Mouse (Mus musculus) limb, embryonic 14.5 days (tissue): Measurements from ENCODE around the gene Ptpdc1. TPM values are rescaled to one million over a fixed set of nuclear protein-coding genes. Genes with fewer than 3 reads are reported as not detected.
A peak's percentile ranks its signal among the peaks of the same experiment; 100 is the strongest.

Experiments
- ATAC-seq: fragments of 200-750 bp; cut with Nextera tagmentation; 2 replicates; pipeline ENCODE4 v1.8.0; 2017; ENCODE audit warnings: low read depth, moderate number of reproducible peaks, moderate TSS enrichment; ENCODE audit not compliant: low FRiP score
- DNase-seq: peaks from one replicate; pipeline ENCODE4 v3.0.0-alpha.2; 2015; ENCODE audit warnings: low spot score
- H3K27ac ChIP-seq: fragments of 300-500 bp; sonication (generic); replicated peaks from 2 replicates; pipeline ENCODE4 v1.5.1; 2014; ENCODE audit warnings: low read depth, mild to moderate bottlenecking, low read length, moderate library complexity, mixed read lengths
- H3K27me3 ChIP-seq: fragments of 300-500 bp; sonication (generic); 2 replicates; pipeline ENCODE4 v1.6.1; 2014; ENCODE audit warnings: low read length, mixed read lengths; ENCODE audit not compliant: control insufficient read depth, insufficient read depth
- H3K36me3 ChIP-seq: fragments of 300-500 bp; sonication (generic); 2 replicates; pipeline ENCODE4 v1.6.1; 2014; ENCODE audit warnings: mild to moderate bottlenecking, low read length, moderate library complexity, mixed read lengths; ENCODE audit not compliant: control insufficient read depth, insufficient read depth
- H3K4me1 ChIP-seq: fragments of 300-500 bp; sonication (generic); 2 replicates; pipeline ENCODE4 v1.6.1; 2014; ENCODE audit warnings: antibody characterized with exemption, low read length, mixed read lengths; ENCODE audit not compliant: control insufficient read depth, insufficient read depth
- H3K4me2 ChIP-seq: fragments of 300-500 bp; sonication (generic); replicated peaks from 2 replicates; pipeline ENCODE4 v1.6.1; 2014; ENCODE audit warnings: low read depth, mild to moderate bottlenecking, low read length, moderate library complexity; ENCODE audit not compliant: severe bottlenecking
- H3K4me3 ChIP-seq: fragments of 300-500 bp; sonication (generic); replicated peaks from 2 replicates; pipeline ENCODE4 v1.5.1; 2014; ENCODE audit warnings: low read length
- H3K9ac ChIP-seq: fragments of 300-500 bp; sonication (generic); 2 replicates; pipeline ENCODE4 v1.6.1; 2014; ENCODE audit warnings: mild to moderate bottlenecking, low read depth, low read length, moderate library complexity; ENCODE audit not compliant: severe bottlenecking
- H3K9me3 ChIP-seq: fragments of 300-500 bp; sonication (generic); 2 replicates; pipeline ENCODE4 v1.6.1; 2016; ENCODE audit warnings: low read length; ENCODE audit not compliant: control insufficient read depth
- POLR2A ChIP-seq: fragments of 200-500 bp; IDR thresholded peaks from 2 replicates; pipeline ENCODE4 v1.8.0; 2012; ENCODE audit warnings: inconsistent platforms, mild to moderate bottlenecking, moderate library complexity, borderline replicate concordance; ENCODE audit not compliant: insufficient read depth, insufficient read length; ENCODE audit errors: extremely low read depth
- WGBS: fragments of 180-500 bp; shearing (Covaris S2); extraction: QIAGEN DNeasy Blood & Tissue Kit; methylation state at CpG from one replicate; pipeline ENCODE4 v1.1.7; 2014; 5-methylcytosine and 5-hydroxymethylcytosine counted together
- polyA plus RNA-seq, 2 experiments: library from polyadenylated mRNA; depleted of rRNA in 1 of 2; stranded (reverse) in 1 of 2; unstranded in 1 of 2; fragments of >200 nt; fragmentation: Nextera tagmentation in 1 of 2; extraction: Ambion mirVana in 1 of 2; gene quantifications; 2 replicates each; pipeline versions ENCODE4 v1.2.1 to v1.2.3; 2012 to 2014

The Ptpdc1 gene
- 16.3 and 16.7 TPM in 2 replicates for polyA plus RNA-seq (2012; rRNA removed)
- 20.2 and 21.3 TPM in 2 replicates for polyA plus RNA-seq (2014; fragmentation: Nextera tagmentation; extraction: Ambion mirVana)

DNA sequence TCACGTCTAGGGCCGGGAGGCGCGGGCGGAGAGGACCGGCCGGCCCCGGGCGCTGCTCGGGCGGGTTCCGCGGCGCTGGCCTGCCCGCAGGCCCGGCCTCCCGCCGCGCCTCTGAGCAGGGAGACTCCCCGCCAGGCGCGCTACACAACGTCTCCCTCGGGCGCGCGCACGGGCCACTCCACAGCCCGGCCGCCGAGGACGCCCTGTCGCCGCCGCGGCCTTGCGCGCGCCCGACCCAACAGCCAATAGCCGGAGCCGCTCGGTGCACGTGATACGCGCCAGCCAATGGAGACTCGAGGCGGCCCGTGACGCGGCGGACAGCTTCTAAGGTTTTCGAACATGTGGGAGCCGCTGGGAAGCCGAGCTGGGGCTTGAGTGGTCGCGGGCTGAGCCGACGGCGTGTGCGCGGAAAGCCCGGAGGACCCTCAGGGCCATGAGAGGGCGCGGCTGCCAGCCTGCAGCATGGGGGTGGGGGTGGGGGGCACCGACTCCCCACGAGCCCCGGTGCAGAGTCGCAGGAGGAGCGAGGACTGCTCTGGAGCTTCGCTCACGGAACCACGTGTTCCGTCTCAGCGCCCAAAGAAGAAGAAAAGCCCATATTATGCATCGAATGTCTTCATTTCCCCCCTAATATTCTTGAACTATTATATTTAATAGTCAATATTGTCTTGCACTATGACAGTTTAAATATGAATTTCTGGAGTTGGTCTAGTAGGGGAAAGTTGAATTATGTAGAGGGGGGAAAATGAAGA, at the start of gene Ptpdc1:
Ptpdc1 (minus strand) TSS at position 232 of the 752 bp plus-strand sequence.
- peaks cover 4% of the 10 kb centered on the region for H3K4me1 ChIP-seq
- TF ChIP-seq POLR2A: 0 out of 2 replicates have a peak, but pooled peaks have one; percentile 19
- H3K9ac ChIP-seq: peak within 1 kb of the TSS; percentile 96
- H3K9me3 ChIP-seq: no peaks in the 10 kb centered on the region
- no peaks in the 10 kb centered on the region for H3K27me3 ChIP-seq
- 2% methylated on average over 59 of the region's 76 CpGs for WGBS
- H3K27ac ChIP-seq: peak within 1 kb of the TSS; percentile 83
- DNase-seq (peak; percentile 97), ATAC-seq (peak; percentile 100)
- peak within 1 kb of the TSS; percentile 78 for H3K4me3 ChIP-seq
- H3K4me2 ChIP-seq: peak within 1 kb of the TSS; percentile 64
- H3K36me3 ChIP-seq: no peaks in the 10 kb centered on the region

DNA sequence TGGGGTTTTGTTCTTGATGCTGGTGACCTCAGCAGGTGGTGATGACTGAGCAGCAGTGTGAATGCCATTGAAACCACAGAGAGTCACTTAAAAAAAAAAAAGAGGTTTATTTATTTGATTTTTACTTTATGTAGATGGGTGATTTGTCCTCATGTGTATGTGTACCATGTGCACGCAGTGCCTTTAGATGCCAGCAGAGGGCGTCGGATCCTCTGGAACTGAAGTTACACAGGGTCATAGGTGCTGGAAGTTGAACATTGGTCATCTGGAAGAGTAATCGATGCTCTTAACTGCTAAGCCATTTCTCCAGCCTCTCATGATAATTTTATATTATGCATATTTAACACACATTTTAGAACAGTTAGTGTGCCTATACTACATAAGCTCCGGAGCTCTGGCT, 49.1 kb upstream of the Ptpdc1 start:
- ATAC-seq: no peak
- no peak for DNase-seq
- 0 out of 2 replicates have a peak, but pooled peaks cover 5% of the 10 kb centered on the region for H3K9me3 ChIP-seq
- no peaks in the 10 kb centered on the region for H3K4me1 ChIP-seq
- H3K27me3 ChIP-seq: peaks cover 49% of the 10 kb centered on the region
- H3K4me2 ChIP-seq: no peak overlapping the region
- H3K9ac ChIP-seq: no peak overlapping the region
- no peaks in the 10 kb centered on the region for H3K36me3 ChIP-seq
- 80% methylated on average over 5 of the region's 5 CpGs for WGBS
- no peak for TF ChIP-seq POLR2A
- no peak overlapping the region for H3K4me3 ChIP-seq
- no peak overlapping the region for H3K27ac ChIP-seq

DNA sequence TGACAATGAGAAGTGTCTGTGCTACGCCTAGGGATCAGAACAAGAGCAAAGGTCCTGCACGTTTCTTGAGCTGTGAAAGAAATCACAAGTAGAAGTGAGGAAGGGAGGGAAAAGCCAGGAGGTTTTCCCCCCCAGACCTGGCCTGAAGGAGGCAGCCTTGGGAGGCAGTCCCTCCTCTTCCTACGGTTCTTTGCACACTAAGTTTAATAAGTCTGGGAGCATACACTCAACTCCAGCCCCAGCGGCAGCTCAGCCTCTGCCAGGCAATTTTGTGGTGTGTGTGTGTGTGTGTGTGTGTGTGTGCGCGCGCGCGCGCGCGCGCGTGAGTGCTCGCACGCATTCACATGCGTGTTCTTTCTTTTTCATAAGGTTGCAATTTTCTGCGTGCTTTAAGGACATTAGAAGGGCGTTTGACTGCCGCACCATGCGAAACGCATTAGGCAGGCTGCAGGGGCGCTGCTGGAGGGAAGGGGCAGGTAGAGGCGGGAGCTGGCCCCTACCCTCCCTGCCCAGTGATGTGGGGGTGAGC, 46.9 kb upstream of the Ptpdc1 start:
- no peak for ATAC-seq

DNA sequence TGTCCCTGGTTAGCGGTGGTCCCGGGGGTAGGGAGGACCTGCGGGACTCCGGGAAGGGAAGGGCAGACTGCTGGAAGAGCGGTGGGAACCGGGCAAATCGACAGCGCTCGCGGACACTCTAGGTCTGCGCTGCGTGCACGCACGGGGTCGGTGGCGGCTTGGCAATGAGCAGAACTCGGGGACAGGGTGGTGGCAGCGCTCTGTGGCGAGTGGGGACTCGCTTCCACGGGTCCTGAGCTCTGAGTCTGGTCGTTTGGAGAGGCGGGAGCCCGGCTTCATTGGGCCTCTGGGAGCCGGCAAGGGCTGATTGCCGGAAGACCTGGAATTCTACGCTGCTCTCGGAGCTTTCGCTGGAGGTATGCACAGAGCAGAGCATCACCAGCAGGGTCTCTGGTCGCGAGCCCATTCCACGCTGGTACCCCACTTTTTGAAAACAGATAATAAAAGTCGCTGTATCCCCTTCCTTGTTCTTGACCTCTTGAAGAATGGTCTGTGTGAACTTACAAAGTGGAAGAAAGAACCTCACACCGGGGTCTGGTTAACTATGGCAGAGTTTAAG, 43.6 kb upstream of the Ptpdc1 start:
- no peaks in the 10 kb centered on the region for H3K9me3 ChIP-seq
- peaks cover 96% of the 10 kb centered on the region for H3K27me3 ChIP-seq
- no peak for TF ChIP-seq POLR2A
- no peaks in the 10 kb centered on the region for H3K36me3 ChIP-seq
- ATAC-seq (no peak), DNase-seq (no peak)
- peak overlapping the region; percentile 40 for H3K4me2 ChIP-seq
- WGBS: 1% methylated on average over 34 of the region's 34 CpGs
- peaks cover 10% of the 10 kb centered on the region; the same call in 1 of the 2 replicates for H3K4me1 ChIP-seq
- H3K27ac ChIP-seq: no peak overlapping the region
- peak overlapping the region; percentile 26 for H3K4me3 ChIP-seq
- peak overlapping the region; percentile 25; the same call in 1 of the 2 replicates for H3K9ac ChIP-seq

More for the DNA sequence above, 46.9 kb upstream of the Ptpdc1 start:
- Histone ChIP-seq H3K9ac (0 out of 2 replicates have a peak overlapping the region, but pooled peaks have one; percentile 9), H3K27ac (no peak overlapping the region), H3K36me3 (no peaks in the 10 kb centered on the region), H3K9me3 (0 out of 2 replicates have a peak, but pooled peaks cover 5% of the 10 kb centered on the region), H3K4me3 (peak overlapping the region; percentile 24), H3K4me2 (peak overlapping the region; percentile 47), H3K4me1 (peaks cover 6% of the 10 kb centered on the region; the same call in 1 of the 2 replicates), H3K27me3 (peaks cover 67% of the 10 kb centered on the region)
- WGBS: 3% methylated on average over 24 of the region's 24 CpGs
- no peak for TF ChIP-seq POLR2A
- DNase-seq: no peak

DNA sequence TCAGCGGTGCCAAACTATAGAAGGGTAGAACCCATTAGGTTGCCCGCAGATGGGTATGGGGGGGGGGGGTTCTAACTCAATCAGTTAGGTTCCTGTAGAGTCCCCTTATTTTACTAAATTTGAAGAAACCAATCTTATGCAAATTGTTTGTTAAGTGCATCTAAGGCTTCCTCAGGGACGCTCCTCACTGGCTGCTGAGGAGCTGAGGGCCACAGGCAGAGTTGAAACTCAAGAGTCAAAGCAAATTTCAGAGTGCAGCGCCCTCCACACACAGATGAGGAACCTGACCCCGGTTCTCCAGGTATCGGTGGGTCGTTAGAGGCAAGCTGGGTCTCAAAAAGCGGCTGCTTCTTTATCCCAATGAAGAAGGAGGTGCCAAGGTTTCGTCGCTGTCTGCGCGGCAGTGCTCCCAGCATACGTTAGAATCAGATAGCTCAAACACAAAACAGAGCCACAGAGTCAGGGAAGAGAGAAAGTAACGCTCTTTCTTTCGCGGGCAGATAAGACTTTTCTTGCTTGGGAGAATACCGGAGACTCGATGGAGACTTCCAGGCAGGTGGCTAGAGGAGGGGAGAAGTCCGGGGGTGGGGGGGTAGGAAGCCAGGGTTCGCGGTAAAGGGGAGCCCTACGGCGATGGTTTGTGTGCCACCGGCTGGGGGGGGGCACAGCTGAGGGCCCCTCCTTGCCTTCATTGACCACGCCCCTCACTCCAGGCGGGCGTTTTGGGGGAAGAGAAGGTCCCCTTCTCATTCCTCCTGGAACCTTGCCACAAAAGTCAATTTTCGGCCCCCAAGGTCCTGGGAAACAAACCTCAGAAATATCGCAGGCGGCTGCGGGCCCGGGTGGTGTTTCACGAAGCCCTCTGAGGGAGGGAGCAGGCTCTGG, 42.9 kb upstream of the Ptpdc1 start:
- H3K9ac ChIP-seq: peak overlapping the region; percentile 25; the same call in 1 of the 2 replicates
- no peak for DNase-seq
- peak overlapping the region; percentile 26 for H3K4me3 ChIP-seq
- H3K4me1 ChIP-seq: peaks cover 10% of the 10 kb centered on the region; the same call in 1 of the 2 replicates
- TF ChIP-seq POLR2A: no peak
- peaks cover 97% of the 10 kb centered on the region for H3K27me3 ChIP-seq
- no peak for ATAC-seq
- no peaks in the 10 kb centered on the region for H3K36me3 ChIP-seq
- peak overlapping the region; percentile 40 for H3K4me2 ChIP-seq
- no peak overlapping the region for H3K27ac ChIP-seq
- 2% methylated on average over 33 of the region's 33 CpGs for WGBS
- no peaks in the 10 kb centered on the region for H3K9me3 ChIP-seq
